In genomic region chr11:52282420-52282773, GRCm38 (mm10) we compare ENCODE assay signal across 8 mouse cellular contexts. TPM values are rescaled to one million over a fixed set of nuclear protein-coding genes. Genes with fewer than 3 reads are reported as not detected.
DNase-seq lines count a peak whose midpoint lies in the region; ATAC-seq and TF ChIP-seq lines count a peak whose summit lies in the region.

No protein-coding gene starts in this region.

- H3K4me3 ChIP-seq in heart, embryonic 12.5 days: peak overlapping the region; percentile 84
- H3K4me3 ChIP-seq in forebrain, postnatal 0 days (ENCODE audit: low read depth, low read length): peak overlapping the region; percentile 71

- no peaks in the 10 kb centered on the region for H3K9me3 ChIP-seq in heart, embryonic 12.5 days (replicated peaks)
- H3K9me3 ChIP-seq in forebrain, postnatal 0 days (ENCODE audit: low read length): no peaks in the 10 kb centered on the region

- no peak for ATAC-seq in heart, embryonic 12.5 days (ENCODE audit: insufficient number of reproducible peaks, low FRiP score)
- peak; percentile 3; the same call in 1 of the 2 replicates for ATAC-seq in forebrain, postnatal 0 days

- peaks cover 36% of the 10 kb centered on the region for H3K4me1 ChIP-seq in heart, embryonic 12.5 days (replicated peaks)
- 0 out of 2 replicates have a peak, but pooled peaks cover 3% of the 10 kb centered on the region for H3K4me1 ChIP-seq in forebrain, postnatal 0 days (ENCODE audit: insufficient read depth)

- DNase-seq in heart, postnatal 25 days (ENCODE audit: low spot score): no peak
- DNase-seq in ES-CJ7 (ENCODE audit: low read depth, low spot score): peak; percentile 48
- DNase-seq in forebrain, postnatal 0 days: no peak
- DNase-seq in mesoderm, embryonic 11.5 days (ENCODE audit: low read depth, low spot score): peak; percentile 22
- peak; percentile 85 to 90 for DNase-seq in thymus, postnatal 36 days
- no peak for DNase-seq in right cerebral cortex, adult 2 months (ENCODE audit: low spot score in 2 of 2)
- DNase-seq in frontal cortex, postnatal 14 days (ENCODE audit: low spot score in 2 of 2): no peak

- no peak for TF ChIP-seq CTCF in forebrain, postnatal 0 days (IDR thresholded peaks at IDR 0.05; ENCODE audit: low read depth)

- H3K36me3 ChIP-seq in heart, embryonic 12.5 days: 0 out of 2 replicates have a peak, but pooled peaks cover 7% of the 10 kb centered on the region
- no peaks in the 10 kb centered on the region for H3K36me3 ChIP-seq in forebrain, postnatal 0 days (ENCODE audit: insufficient read depth)

- H3K9ac ChIP-seq in heart, embryonic 12.5 days: peak overlapping the region; percentile 73
- peak overlapping the region; percentile 58; the same call in 1 of the 2 replicates for H3K9ac ChIP-seq in forebrain, postnatal 0 days

- H3K27me3 ChIP-seq in heart, embryonic 12.5 days (replicated peaks): peaks cover 16% of the 10 kb centered on the region
- no peaks in the 10 kb centered on the region; the same call in 1 of the 2 replicates for H3K27me3 ChIP-seq in forebrain, postnatal 0 days (ENCODE audit: insufficient read depth, low read length)

- H3K4me2 ChIP-seq in heart, embryonic 12.5 days: peak overlapping the region; percentile 98
- peak overlapping the region; percentile 98 for H3K4me2 ChIP-seq in forebrain, postnatal 0 days (ENCODE audit: low read depth)

- H3K27ac ChIP-seq in heart, embryonic 12.5 days (ENCODE audit: poor library complexity, severe bottlenecking): no peak overlapping the region
- no peak overlapping the region for H3K27ac ChIP-seq in forebrain, postnatal 0 days (ENCODE audit: low read depth, low read length)

- 1% methylated on average over 19 of the region's 19 CpGs for WGBS in heart, embryonic 12.5 days
- WGBS in forebrain, postnatal 0 days: 4% methylated on average over 19 of the region's 19 CpGs

- intact Hi-C loops in heart, postnatal 25 days (cut with DNase I): no loop called here

RNA-seq across cellular contexts. Expression of gene Tcf7, which starts 0.4 kb away (rescaled TPM):
- 6.3 and 6.5 TPM in 2 replicates for polyA plus RNA-seq in heart, embryonic 12.5 days (2016; fragmentation: Nextera tagmentation; extraction: Ambion mirVana)
- total RNA-seq in heart, postnatal 25 days (2021): under 1 TPM; 0.70 to 0.75 TPM
- 1.6 and 2.3 TPM in 2 replicates for total RNA-seq in forebrain, postnatal 0 days (2014; rRNA removed)
- 4.4 and 4.6 TPM in 2 replicates for polyA plus RNA-seq in forebrain, postnatal 0 days (2015; fragmentation: Nextera tagmentation; extraction: Ambion mirVana)

RNA-seq across cellular contexts. Expression of gene Skp1a, which starts 50.6 kb away (rescaled TPM):
- 530 and 532 TPM in 2 replicates for polyA plus RNA-seq in heart, embryonic 12.5 days (2016; fragmentation: Nextera tagmentation; extraction: Ambion mirVana)
- 100 to 1,000 TPM; 236 to 255 TPM for total RNA-seq in heart, postnatal 25 days (2021)
- 767 and 889 TPM in 2 replicates for total RNA-seq in forebrain, postnatal 0 days (2014; rRNA removed)
- polyA plus RNA-seq in forebrain, postnatal 0 days (2015; fragmentation: Nextera tagmentation; extraction: Ambion mirVana): 1,355 and 1,490 TPM in 2 replicates

Comparison
In these comparisons a context has a peak if more than half of its experiments do, and no peak if none do; other contexts are left out.
1. DNase-seq: peak in ES-CJ7 (single experiment), mesoderm, embryonic 11.5 days (single experiment) and thymus, postnatal 36 days (2 of 2); none in heart, postnatal 25 days (single experiment), forebrain, postnatal 0 days (single experiment), right cerebral cortex, adult 2 months (0 of 2) and frontal cortex, postnatal 14 days (0 of 2).